Mouse (Mus musculus): ENCODE results near the gene Nr2f2. TPM values are rescaled to one million over a fixed set of nuclear protein-coding genes. Genes with fewer than 3 reads are reported as not detected.

The Nr2f2 gene
- polyA plus RNA-seq, 1 experiment, result 28.9 TPM

- H3K27me3 ChIP-seq (ENCODE audit: control insufficient read depth, insufficient read depth, low read length), result peaks cover 2% of the 10 kb centered on the region; the same call in 1 of the 2 replicates
- TF ChIP-seq POLR2A (IDR thresholded peaks at IDR 0.05; ENCODE audit: borderline replicate concordance, insufficient read depth, low read length) (no peak), CTCF (IDR thresholded peaks at IDR 0.05; ENCODE audit: borderline replicate concordance, insufficient read depth, low read depth, low read length) (no peak)
- no peak for DNase-seq
- WGBS, result 16% methylated on average over 9 of the region's 9 CpGs
- H3K4me3 ChIP-seq (replicated peaks; ENCODE audit: insufficient read depth, low read depth, low read length), result no peak overlapping the region
- H3K27ac ChIP-seq (ENCODE audit: insufficient read depth, low read length), result no peak overlapping the region
- H3K4me1 ChIP-seq (ENCODE audit: control insufficient read depth, insufficient read depth, low read length), result no peaks in the 10 kb centered on the region
These were observed 42.5 kb downstream of the Nr2f2 start for GRCm38 (mm10) chr7:70324041-70324440.

DNA sequence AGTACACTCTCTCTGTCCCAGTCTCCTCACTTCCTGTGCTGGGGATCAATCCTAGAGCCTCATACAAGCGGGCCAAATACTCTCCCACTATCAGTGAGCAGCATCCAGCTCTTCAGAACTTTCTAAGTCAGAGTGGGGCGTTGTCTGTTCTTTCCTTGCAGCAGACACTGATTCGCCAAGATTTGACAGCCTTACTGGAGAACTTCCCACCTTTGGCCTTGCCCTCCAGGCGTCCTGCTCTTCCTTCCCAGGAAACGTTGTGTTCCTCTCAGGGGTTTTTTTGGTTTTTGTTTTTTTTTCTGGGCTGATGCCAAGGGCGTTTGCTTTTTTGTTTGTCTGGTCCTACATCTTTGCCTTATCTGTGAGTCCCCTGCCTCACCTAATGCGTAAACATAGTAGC is 60.8 kb downstream of the Nr2f2 start:
- TF ChIP-seq CTCF (IDR thresholded peaks at IDR 0.05; ENCODE audit: borderline replicate concordance, insufficient read depth, low read depth, low read length) (no peak), POLR2A (IDR thresholded peaks at IDR 0.05; ENCODE audit: borderline replicate concordance, insufficient read depth, low read length) (no peak)
- Histone ChIP-seq H3K4me1 (ENCODE audit: control insufficient read depth, insufficient read depth, low read length) (no peaks in the 10 kb centered on the region), H3K27me3 (ENCODE audit: control insufficient read depth, insufficient read depth, low read length) (no peaks in the 10 kb centered on the region), H3K4me3 (replicated peaks; ENCODE audit: insufficient read depth, low read depth, low read length) (no peak overlapping the region), H3K27ac (ENCODE audit: insufficient read depth, low read length) (no peak overlapping the region)
- WGBS, result 49% methylated on average over 7 of the region's 7 CpGs
- DNase-seq, result no peak

- TF ChIP-seq POLR2A (IDR thresholded peaks at IDR 0.05; ENCODE audit: borderline replicate concordance, insufficient read depth, low read length), result no peak
- DNase-seq, result no peak
- Histone ChIP-seq H3K27ac (ENCODE audit: insufficient read depth, low read length) (no peak overlapping the region), H3K27me3 (ENCODE audit: control insufficient read depth, insufficient read depth, low read length) (no peaks in the 10 kb centered on the region), H3K4me3 (replicated peaks; ENCODE audit: insufficient read depth, low read depth, low read length) (no peak overlapping the region), H3K4me1 (ENCODE audit: control insufficient read depth, insufficient read depth, low read length) (no peaks in the 10 kb centered on the region)
These were observed 62.1 kb downstream of the Nr2f2 start for GRCm38 (mm10) chr7:70304426-70304825.
